Mouse (Mus musculus): ENCODE data around the gene Pafah1b2. TPM values are rescaled to one million over a fixed set of nuclear protein-coding genes. Genes with fewer than 3 reads are reported as not detected.

Gene Pafah1b2
- polyA plus RNA-seq, 1 experiment from 2014 or later: 113 TPM

DNA sequence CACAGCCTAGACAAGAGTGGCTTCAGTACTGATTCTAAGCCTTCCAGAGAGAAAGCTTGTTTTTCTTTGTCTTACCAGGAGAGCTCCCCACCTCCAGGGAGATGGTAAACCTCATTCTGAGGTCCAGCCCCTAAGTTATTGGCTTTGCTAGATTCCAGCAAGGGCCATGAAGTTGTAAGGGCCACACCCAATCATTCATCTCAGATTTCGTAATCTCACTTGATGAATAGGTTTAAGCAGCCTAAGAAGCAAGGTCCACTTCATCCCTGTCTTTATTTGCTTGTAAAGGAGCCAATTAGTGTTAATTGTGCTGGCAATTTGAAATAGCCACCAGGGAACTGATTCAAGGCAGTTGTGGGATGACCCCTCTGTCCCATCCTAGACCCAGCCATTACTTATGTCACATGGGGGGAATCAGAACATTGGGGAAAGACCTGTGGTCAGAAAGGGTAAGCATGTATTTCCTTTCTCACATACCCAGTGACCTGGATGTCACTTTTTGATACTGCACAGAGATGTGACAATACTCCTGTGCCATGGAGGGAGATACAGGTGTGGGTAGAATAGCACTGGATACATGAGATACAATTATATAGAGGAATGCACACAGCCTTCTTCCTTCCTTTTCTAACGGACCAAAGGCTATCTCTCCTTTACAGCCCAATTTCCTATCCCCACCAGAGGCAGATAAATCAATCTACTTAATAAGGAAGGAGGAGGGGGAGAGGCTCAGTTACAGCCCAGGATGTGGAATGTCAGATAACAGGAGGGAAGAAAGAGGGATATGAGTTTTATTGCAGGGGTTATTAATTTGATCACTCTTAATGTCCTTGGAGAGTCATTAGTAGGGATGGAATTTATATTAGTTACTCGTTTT, 1.2 kb downstream of the Pafah1b2 start:
- Histone ChIP-seq H3K27ac (no peak overlapping the region; the same call in 1 of the 2 replicates), H3K27me3 (ENCODE audit: insufficient read depth, low read length) (no peaks in the 10 kb centered on the region), H3K9ac (ENCODE audit: low read depth, low read length) (no peak overlapping the region), H3K4me3 (replicated peaks; ENCODE audit: low read depth, low read length) (no peak overlapping the region), H3K4me1 (replicated peaks; ENCODE audit: insufficient read depth, low read length) (peaks cover 28% of the 10 kb centered on the region), H3K9me3 (replicated peaks; ENCODE audit: low read length) (no peaks in the 10 kb centered on the region), H3K36me3 (ENCODE audit: insufficient read depth, low read length) (no peaks in the 10 kb centered on the region), H3K4me2 (ENCODE audit: low read length) (peak overlapping the region; percentile 63)
- 23% methylated on average over 3 of the region's 3 CpGs for WGBS
- no peak for TF ChIP-seq CTCF (IDR thresholded peaks at IDR 0.05; ENCODE audit: low read depth)
- DNase-seq (ENCODE audit: low spot score) (peak; percentile 70), ATAC-seq (replicated peaks; ENCODE audit: low FRiP score, low read depth) (no peak)

DNA sequence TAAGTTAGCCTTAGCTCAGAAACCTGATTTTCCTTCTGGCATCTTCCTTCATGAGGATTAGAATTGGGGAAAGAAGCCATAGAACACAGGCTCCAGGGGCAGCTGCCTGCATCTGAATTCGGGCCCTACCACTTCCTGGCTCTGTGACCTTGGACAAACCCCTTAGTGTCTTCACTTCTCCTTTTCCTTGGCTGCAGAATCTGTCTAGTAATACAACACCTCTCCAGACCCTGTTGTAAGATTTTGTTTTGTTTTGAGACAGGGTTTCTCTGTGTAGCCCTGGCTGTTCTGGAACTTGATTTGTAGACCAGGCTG, 2.9 kb downstream of the Pafah1b2 start:
- Histone ChIP-seq H3K9me3 (replicated peaks; ENCODE audit: low read length) (no peaks in the 10 kb centered on the region), H3K4me2 (ENCODE audit: low read length) (no peak overlapping the region), H3K4me1 (replicated peaks; ENCODE audit: insufficient read depth, low read length) (peaks cover 13% of the 10 kb centered on the region; the same call in 1 of the 2 replicates), H3K27ac (no peak overlapping the region), H3K4me3 (replicated peaks; ENCODE audit: low read depth, low read length) (no peak overlapping the region), H3K27me3 (ENCODE audit: insufficient read depth, low read length) (no peaks in the 10 kb centered on the region), H3K9ac (ENCODE audit: low read depth, low read length) (no peak overlapping the region), H3K36me3 (ENCODE audit: insufficient read depth, low read length) (no peaks in the 10 kb centered on the region)
- DNase-seq (ENCODE audit: low spot score) (no peak), ATAC-seq (replicated peaks; ENCODE audit: low FRiP score, low read depth) (no peak)
- WGBS: 40% methylated on average over 1 of the region's 1 CpGs
- no peak for TF ChIP-seq CTCF (IDR thresholded peaks at IDR 0.05; ENCODE audit: low read depth)

- Histone ChIP-seq H3K9ac (ENCODE audit: low read depth, low read length) (no peak overlapping the region), H3K4me2 (ENCODE audit: low read length) (no peak overlapping the region), H3K27ac (no peak overlapping the region), H3K9me3 (replicated peaks; ENCODE audit: low read length) (no peaks in the 10 kb centered on the region), H3K36me3 (ENCODE audit: insufficient read depth, low read length) (no peaks in the 10 kb centered on the region), H3K4me1 (replicated peaks; ENCODE audit: insufficient read depth, low read length) (peaks cover 8% of the 10 kb centered on the region; the same call in 1 of the 2 replicates), H3K4me3 (replicated peaks; ENCODE audit: low read depth, low read length) (no peak overlapping the region), H3K27me3 (ENCODE audit: insufficient read depth, low read length) (no peaks in the 10 kb centered on the region)
- DNase-seq (ENCODE audit: low spot score) (no peak), ATAC-seq (replicated peaks; ENCODE audit: low FRiP score, low read depth) (no peak)
- TF ChIP-seq CTCF (IDR thresholded peaks at IDR 0.05; ENCODE audit: low read depth): no peak
- WGBS: 80% methylated on average over 7 of the region's 7 CpGs
Measured at GRCm38 (mm10) chr9:46008931-46009668, 3.4 kb downstream of the Pafah1b2 start.

GRCm38 (mm10) chr9:46006224-46006623, 6.3 kb downstream of the Pafah1b2 start:
- Histone ChIP-seq H3K36me3 (ENCODE audit: insufficient read depth, low read length) (no peaks in the 10 kb centered on the region), H3K9me3 (replicated peaks; ENCODE audit: low read length) (no peaks in the 10 kb centered on the region), H3K27ac (no peak overlapping the region), H3K4me3 (replicated peaks; ENCODE audit: low read depth, low read length) (no peak overlapping the region), H3K4me2 (ENCODE audit: low read length) (no peak overlapping the region), H3K9ac (ENCODE audit: low read depth, low read length) (no peak overlapping the region), H3K27me3 (ENCODE audit: insufficient read depth, low read length) (no peaks in the 10 kb centered on the region), H3K4me1 (replicated peaks; ENCODE audit: insufficient read depth, low read length) (peaks cover under 1% of the 10 kb centered on the region; the same call in 1 of the 2 replicates)
- no peak for TF ChIP-seq CTCF (IDR thresholded peaks at IDR 0.05; ENCODE audit: low read depth)
- no peak for DNase-seq (ENCODE audit: low spot score)
- 61% methylated on average over 5 of the region's 5 CpGs for WGBS
- no peak for ATAC-seq (replicated peaks; ENCODE audit: low FRiP score, low read depth)

DNA sequence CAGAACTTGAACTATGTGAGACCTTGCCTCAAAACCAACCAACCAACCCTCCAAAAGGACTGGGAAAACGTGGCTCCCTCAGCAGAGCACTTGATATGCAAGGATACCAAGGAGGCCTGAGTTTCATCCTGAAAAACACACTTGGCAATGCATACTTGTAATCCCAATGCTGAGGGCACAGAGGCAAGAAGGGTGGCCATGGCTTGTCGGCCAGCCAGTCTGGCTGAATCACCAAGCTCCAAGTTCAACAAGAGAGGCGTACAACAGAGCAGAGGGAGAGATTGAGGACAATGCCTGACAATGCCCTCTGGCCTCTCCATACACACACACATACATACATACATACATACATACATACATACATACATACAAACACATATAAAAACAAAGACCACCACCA, 8.0 kb downstream of the Pafah1b2 start:
- Histone ChIP-seq H3K27ac (no peak overlapping the region), H3K27me3 (ENCODE audit: insufficient read depth, low read length) (no peaks in the 10 kb centered on the region), H3K9me3 (replicated peaks; ENCODE audit: low read length) (no peaks in the 10 kb centered on the region), H3K9ac (ENCODE audit: low read depth, low read length) (no peak overlapping the region), H3K4me3 (replicated peaks; ENCODE audit: low read depth, low read length) (no peak overlapping the region), H3K4me1 (replicated peaks; ENCODE audit: insufficient read depth, low read length) (no peaks in the 10 kb centered on the region), H3K36me3 (ENCODE audit: insufficient read depth, low read length) (no peaks in the 10 kb centered on the region), H3K4me2 (ENCODE audit: low read length) (no peak overlapping the region)
- 64% methylated on average over 3 of the region's 3 CpGs for WGBS
- ATAC-seq (replicated peaks; ENCODE audit: low FRiP score, low read depth) (no peak), DNase-seq (ENCODE audit: low spot score) (no peak)
- no peak for TF ChIP-seq CTCF (IDR thresholded peaks at IDR 0.05; ENCODE audit: low read depth)

DNA sequence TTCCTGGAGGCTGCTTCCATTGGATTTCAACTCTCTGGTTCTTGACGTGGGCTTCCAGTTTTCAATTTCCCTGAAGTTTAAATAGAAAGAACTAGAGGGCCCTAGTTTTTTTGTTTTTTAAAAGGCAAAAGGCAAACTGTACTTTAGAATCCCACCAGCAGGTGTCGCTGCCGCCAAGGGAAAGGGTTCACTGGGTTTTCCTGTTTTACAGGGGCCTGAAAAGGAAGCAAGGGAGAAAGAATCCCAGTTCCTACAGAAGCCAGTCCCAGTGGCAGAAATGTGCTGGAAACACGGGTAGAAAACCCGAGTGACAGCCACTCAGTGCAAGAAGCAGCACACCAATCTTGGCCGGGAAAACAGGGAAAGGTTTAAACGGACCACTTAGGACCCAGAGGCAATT, 8.8 kb downstream of the Pafah1b2 start:
- Histone ChIP-seq H3K4me1 (replicated peaks; ENCODE audit: insufficient read depth, low read length) (no peaks in the 10 kb centered on the region), H3K9me3 (replicated peaks; ENCODE audit: low read length) (no peaks in the 10 kb centered on the region), H3K4me2 (ENCODE audit: low read length) (no peak overlapping the region), H3K36me3 (ENCODE audit: insufficient read depth, low read length) (no peaks in the 10 kb centered on the region), H3K27me3 (ENCODE audit: insufficient read depth, low read length) (no peaks in the 10 kb centered on the region), H3K4me3 (replicated peaks; ENCODE audit: low read depth, low read length) (no peak overlapping the region), H3K27ac (no peak overlapping the region), H3K9ac (ENCODE audit: low read depth, low read length) (no peak overlapping the region)
- 7% methylated on average over 7 of the region's 7 CpGs for WGBS
- peak; percentile 92 for DNase-seq (ENCODE audit: low spot score)
- peak; percentile 33; the same call in 1 of the 2 replicates for ATAC-seq (replicated peaks; ENCODE audit: low FRiP score, low read depth)
- peak; percentile 99 for TF ChIP-seq CTCF (IDR thresholded peaks at IDR 0.05; ENCODE audit: low read depth)
